Mouse (Mus musculus): ENCODE measurements around the gene Capns2. TPM values are rescaled to one million over a fixed set of nuclear protein-coding genes. Genes with fewer than 3 reads are reported as not detected.
"Not testable (repeated sequence)": the region's sequence is repeated elsewhere in the genome, so short reads cannot be mapped to it uniquely, and the experiment has no call there.

Gene Capns2
- total RNA-seq (2021) = 1 to 10 TPM; 1.0 to 1.8 TPM
- long read RNA-seq = 0 reads

GRCm38 (mm10) chr8:92901107-92901506, at the start of gene Capns2:
Capns2 (plus strand) TSS chr8:92901407.
- no peak for DNase-seq (ENCODE audit: low spot score in 2 of 2)

GRCm38 (mm10) chr8:92853188-92853983, 47.8 kb upstream of the Capns2 start:
- no peak for DNase-seq (ENCODE audit: low spot score in 2 of 2)

- DNase-seq (ENCODE audit: low spot score in 2 of 2) = no peak
Observed at GRCm38 (mm10) chr8:92854673-92855072, 46.5 kb upstream of the Capns2 start.

DNA sequence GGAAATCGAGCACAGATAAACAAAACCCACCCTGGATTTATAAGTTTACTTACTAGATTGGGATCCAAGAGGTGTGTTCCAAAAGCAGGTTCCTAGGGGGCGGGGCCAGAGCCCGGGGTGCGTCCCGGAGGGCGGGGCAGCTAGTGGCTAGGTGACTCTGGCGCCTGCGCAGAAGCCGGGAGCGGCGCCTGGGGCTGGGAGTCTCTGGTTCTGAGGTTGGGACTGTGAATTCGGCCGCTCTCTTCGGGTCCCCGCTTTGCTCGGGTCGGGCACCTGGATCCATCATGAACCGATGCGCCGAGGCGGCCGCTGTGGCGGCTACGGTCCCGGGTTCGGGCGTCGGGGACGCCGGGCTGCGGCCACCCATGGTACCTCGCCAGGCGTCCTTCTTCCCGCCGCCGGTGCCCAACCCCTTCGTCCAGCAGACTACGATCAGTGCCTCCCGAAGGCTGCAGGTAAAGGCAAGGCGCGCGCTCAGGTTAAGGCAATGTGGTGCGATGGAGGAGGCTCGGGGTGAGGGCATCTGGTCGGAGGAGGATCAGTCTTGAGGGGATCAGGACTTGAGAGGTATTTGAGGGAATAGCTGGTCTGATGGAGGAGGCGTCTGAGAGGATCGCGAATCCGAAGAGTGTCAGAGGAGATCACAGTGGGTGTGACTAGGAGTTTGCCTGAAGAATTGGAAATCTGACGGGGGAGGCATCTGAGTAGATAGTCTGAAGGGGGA, 45.9 kb upstream of the Capns2 start, which contains the start of gene Lpcat2:
TSS of gene Lpcat2 (plus strand) at position 169 of the 724 bp plus-strand sequence.
- DNase-seq (ENCODE audit: low spot score in 2 of 2) = peak; percentile 72 to 80

DNA sequence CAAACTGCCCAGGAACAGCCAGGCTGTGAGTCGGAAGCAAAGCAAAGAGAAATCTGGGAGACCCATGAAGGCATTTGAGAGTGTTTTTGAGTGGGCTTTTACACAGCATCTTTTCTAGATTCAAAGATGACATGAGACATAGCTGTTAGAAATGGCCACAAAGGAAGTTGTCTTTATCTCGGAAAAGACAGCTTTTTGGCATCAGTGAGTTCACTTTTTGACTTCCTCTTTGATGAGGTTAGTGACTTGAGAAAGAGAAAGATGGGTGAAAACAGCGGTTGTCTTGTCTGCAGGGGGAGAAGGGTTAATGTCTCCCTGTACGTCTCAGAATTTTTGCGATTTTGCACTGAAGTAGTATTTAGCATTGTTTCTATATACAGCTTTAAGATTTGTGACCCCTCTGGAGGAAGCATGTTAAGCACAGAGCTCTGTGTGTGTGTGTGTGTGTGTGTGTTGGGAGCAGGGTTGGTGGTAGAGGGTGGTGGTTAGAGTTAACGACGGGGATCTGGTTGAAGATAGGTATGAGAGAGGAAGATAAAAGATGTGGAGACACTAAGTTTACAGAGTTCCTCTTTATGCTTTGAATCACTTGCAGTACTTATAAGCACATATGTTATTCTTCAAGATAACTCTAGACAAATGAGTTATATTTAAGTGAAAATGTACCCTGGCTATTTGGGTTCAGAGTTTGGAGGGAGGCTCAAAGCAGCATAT, 44.8 kb upstream of the Capns2 start:
- DNase-seq (ENCODE audit: low spot score in 2 of 2) = no peak

DNA sequence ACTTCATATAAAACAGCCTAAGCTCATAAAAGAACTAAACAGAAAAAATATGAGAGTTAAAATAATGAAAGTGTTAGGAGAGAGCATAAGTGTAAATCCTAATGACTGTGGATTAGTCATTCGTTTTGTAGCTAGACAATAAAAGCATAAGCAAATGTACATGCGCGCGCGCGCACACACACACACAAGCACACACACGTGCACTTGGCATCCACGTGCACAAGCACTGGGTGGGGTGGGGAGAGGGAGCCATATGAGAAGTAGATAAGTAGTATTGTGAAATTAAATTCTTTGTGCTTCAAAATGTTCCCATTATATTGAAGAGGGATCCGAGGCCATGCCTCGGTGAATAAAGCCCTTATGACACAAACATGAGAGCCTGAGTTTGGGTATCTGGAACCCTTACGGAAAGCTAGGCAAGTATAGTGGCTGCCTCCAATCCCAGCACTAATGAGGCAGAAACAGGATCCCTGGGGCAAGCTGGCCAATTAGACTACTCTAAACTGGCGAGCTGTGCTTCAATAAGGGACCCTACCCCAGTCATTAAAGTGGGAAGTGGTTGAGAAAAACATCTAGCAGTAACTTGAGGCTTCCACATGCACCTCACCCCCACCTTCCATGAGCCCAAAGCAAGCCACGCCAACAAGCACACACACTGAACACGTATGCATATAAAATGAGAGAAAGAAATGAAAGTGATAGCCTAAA, 42.6 kb upstream of the Capns2 start:
- no peak for DNase-seq (ENCODE audit: low spot score in 2 of 2)

DNA sequence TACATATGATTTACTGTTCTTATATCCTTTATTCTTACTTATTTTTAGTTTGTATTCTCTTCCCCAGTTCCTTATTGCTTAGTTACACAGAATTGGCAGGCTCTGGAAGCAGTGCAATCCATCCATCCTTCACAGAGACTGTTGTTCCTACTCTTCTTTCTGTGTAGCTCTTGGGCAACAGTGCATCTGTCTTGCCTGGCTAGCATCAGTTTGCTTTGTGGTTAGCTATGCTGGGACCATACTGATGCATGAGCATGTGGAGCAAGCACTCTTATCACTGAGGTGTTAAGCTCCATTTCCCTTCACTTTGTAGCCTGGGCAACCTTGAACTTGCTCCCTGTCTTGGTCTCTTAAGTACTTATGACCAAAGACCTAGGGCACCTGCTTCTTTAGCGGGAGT, 39.2 kb upstream of the Capns2 start:
- no peak for DNase-seq (ENCODE audit: low spot score in 2 of 2)

DNA sequence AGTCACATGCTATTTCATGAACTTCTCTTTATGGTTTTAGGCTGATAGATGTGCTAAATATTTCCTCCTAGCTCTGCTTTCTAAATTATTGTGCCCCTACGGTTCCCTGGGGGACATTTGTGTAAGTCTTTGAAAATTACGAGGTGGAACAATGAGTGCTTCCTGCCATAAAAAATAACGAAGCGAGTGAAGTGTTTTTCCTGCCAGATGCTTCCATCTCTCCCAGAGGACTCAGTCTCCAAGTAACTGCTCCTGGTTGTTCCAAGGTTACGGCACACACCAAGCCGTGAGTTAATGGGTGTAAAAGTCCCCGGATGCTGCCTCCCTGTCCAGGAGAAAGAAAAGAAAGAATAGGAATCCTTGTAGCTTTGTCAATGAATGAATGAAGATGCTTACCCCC, 30.9 kb upstream of the Capns2 start:
- DNase-seq (ENCODE audit: low spot score in 2 of 2) = no peak

GRCm38 (mm10) chr8:92872063-92872759, 29.0 kb upstream of the Capns2 start:
- DNase-seq (ENCODE audit: low spot score in 2 of 2) = no peak

- DNase-seq (ENCODE audit: low spot score in 2 of 2) = no peak
Observed at GRCm38 (mm10) chr8:92875795-92876194, 25.4 kb upstream of the Capns2 start.

- no peak for DNase-seq (ENCODE audit: low spot score in 2 of 2)
Observed at GRCm38 (mm10) chr8:92881247-92881646, 20.0 kb upstream of the Capns2 start.

- DNase-seq (ENCODE audit: low spot score in 2 of 2) = peak; percentile 37 to 38
Observed at GRCm38 (mm10) chr8:92883771-92884170, 17.4 kb upstream of the Capns2 start.

GRCm38 (mm10) chr8:92892216-92892615, 9.0 kb upstream of the Capns2 start:
- DNase-seq (ENCODE audit: low spot score in 2 of 2) = not testable (repeated sequence)

DNA sequence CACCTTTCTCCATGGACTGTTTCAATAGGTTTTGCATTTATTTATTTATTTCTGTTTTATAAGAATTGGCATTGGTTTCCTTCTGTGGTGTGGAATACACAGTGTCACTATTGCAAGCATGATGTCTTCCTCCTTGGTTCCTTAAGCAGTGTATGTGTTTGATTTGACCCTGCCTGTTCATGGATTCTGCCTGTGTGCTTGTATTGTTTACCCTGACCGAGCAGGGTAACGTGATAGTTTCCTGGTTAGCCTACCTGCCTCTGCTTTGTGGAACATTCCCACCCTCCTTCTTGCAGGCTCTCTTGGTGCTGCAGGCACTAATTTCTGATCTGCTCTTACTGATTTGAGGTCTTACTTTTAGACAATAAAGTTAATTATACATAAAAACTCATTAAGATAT, 7.3 kb upstream of the Capns2 start:
- no peak for DNase-seq (ENCODE audit: low spot score in 2 of 2)

GRCm38 (mm10) chr8:92895053-92895452, 6.2 kb upstream of the Capns2 start:
- no peak for DNase-seq (ENCODE audit: low spot score in 2 of 2)

DNA sequence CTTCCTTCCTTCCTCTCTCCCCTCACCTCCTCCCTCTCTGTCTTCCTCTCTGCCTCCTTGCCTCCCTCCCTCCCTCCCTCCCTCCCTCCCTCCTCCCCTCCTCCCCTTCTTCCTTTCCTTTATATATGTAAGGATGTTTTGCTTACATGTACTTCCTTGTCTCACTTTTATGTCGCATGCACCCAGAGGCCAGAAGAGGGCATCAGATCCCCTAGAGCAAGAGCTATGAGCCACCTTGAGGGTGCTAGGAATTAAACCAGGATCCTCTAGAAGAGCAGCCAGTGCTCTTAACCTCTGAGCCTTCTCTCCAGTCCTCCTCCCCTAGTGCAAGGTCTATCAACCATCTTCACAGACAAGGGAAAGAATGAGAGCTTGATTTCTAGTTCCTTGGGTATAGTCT, 5.2 kb upstream of the Capns2 start:
- DNase-seq (ENCODE audit: low spot score in 2 of 2) = no peak

DNA sequence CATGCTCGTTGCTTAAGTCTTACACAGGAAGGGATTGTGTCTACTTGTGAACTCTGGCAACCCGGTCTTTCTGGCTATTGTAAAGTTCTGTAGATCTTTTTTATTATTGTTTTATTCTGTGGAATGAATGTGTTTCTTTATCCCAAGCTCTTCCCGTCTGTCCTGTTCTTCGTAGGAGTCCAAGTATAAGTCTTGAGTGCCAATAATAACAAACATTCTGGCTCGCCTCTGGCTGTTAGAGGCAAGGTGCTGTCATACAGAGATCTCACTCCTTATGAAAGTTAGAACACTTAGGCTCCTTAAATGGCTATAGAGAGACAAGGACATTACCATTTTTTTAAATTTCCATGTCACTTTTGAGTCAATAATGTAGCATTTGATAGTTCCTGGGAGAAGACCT, 4.6 kb upstream of the Capns2 start:
- DNase-seq (ENCODE audit: low spot score in 2 of 2) = no peak

GRCm38 (mm10) chr8:92897794-92898193, 3.4 kb upstream of the Capns2 start:
- no peak for DNase-seq (ENCODE audit: low spot score in 2 of 2)

DNA sequence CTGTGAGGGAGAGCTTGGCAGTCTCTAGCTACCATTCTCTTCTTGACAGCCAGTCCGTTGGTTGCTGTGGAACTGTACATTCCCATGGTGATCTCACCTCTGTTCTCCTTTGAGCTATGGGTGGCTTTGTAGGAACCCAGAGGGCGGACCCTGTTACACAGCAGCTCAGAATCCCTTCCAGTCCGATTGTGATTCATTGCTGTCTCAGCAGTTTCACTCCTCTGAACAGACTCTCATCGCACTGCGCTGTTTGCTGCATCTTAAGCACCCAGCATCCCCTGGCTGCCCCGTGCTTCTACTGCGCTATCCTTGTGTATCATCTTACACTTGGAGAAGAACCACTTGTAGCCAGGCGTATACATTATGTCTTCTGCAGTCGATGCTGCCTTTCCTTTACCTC, 1.6 kb upstream of the Capns2 start:
- DNase-seq (ENCODE audit: low spot score in 2 of 2) = no peak

DNA sequence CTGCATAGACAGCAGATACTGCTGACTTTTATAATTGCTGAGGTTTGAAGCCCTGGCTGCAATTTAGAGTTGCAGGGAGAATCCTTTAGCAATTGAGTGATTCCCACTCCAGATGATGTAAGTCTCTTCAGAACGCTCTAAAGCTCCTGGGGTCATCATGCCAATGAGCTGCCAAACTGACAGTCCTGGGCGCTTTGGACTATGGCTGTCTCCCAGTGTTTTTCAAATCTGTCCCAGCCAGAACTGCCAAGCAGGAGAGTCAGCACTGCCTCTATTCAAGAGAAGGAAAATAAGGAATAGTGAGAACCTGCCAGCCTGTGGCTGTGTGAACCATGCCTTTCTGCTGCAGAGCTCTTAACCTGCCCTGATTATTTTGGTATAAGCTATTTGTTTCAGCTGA, 1.8 kb downstream of the Capns2 start:
- no peak for DNase-seq (ENCODE audit: low spot score in 2 of 2)

All from layer of hippocampus, postnatal 10 days (tissue).